Mouse (Mus musculus) central nervous system, embryonic 18 days (tissue): Measurements from ENCODE around the gene Olfr764-ps1. TPM values are rescaled to one million over a fixed set of nuclear protein-coding genes. Genes with fewer than 3 reads are reported as not detected.

Experiments used
- polyA plus RNA-seq: library from polyadenylated mRNA; depleted of rRNA; stranded (reverse); fragments of >200 nt; gene quantifications from 2 replicates; pipeline ENCODE4 v1.2.3, GENCODE M21; 2012; rRNA removed

Gene Olfr764-ps1
- polyA plus RNA-seq, result not detected in 2 replicates

DNA sequence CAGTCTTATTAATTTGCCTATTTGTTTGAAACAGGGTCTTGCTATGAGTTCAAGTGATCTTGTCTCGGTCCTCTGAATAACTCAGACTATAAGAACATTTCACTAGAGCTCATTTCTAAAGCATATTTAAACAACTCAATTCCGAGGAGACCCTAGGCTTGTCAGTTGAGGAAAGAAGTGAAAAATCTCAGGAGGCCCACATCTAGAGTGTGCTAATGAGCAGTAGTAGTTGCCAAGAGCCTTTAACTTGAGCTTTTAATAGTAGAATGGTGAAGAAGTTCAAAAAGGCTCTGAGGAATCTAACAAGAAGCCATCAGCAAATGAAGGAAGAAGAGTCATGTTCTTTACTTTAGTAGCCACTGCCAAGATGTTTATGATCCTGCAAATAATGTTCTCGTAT, at the start of gene Olfr764-ps1:
Gene Olfr764-ps1, minus strand, starts transcription at position 101 of the 400 bp plus-strand sequence.

DNA sequence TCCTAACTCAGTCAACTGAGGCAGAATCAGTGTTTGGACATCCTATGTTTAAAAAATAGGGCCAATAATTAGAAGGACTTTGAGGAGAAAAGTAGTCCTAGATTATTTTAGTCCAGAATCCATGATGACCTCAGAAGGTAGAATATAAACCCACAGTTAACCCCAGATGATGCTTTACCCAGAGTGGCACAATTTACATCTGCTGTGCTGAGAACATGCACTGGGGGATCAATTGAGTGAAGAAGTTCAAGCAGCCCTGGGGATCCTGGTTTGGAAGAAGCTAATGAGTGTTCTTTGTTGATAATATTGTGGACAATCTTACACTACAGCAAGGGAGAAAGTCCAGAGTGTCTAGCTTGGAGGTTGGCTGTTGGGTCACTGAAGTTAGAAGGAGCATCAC, 43.1 kb upstream of the Olfr764-ps1 start, which contains the start of gene Olfr767:
Gene Olfr767, minus strand, starts transcription at position 101 of the 400 bp plus-strand sequence.

DNA sequence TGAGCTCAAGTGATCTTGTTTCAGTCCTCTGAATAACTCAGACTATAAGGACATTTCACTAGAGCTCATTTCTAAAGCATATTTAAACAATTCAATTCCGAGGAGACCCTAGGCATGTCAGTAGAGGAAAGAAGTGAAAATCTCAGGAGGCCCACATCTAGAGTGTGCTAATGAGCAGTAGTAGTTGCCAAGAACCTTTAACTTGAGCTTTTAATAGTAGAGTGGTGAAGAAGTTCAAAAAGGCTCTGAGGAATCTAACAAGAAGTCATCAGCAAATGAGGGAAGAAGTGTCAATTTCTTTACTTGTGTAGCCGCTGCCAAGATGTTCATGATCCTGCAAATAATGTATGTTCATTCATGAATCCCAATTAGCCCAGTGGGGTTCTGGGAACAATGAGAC, 29.2 kb upstream of the Olfr764-ps1 start, which contains the start of gene Olfr766-ps1:
Gene Olfr766-ps1, minus strand, starts transcription at position 101 of the 400 bp plus-strand sequence.

DNA sequence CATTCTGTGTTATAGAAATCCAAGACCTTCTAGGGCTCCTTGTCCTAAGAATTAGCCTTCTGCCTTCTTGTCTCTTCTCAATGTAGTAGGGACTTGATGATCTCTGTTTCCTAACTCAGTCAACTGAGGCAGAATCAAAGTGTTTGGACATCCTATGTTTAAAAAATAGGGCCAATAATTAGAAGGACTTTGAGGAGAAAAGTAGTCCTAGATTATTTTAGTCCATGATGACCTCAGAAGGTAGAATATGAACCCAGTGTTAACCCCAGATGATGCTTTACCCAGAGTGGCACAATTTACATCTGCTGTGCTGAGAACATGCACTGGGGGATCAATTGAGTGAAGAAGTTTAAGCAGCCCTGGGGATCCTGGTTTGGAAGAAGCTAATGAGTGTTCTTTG, 10.2 kb upstream of the Olfr764-ps1 start, which contains the start of gene Olfr765:
Gene Olfr765, minus strand, starts transcription at position 101 of the 400 bp plus-strand sequence.

DNA sequence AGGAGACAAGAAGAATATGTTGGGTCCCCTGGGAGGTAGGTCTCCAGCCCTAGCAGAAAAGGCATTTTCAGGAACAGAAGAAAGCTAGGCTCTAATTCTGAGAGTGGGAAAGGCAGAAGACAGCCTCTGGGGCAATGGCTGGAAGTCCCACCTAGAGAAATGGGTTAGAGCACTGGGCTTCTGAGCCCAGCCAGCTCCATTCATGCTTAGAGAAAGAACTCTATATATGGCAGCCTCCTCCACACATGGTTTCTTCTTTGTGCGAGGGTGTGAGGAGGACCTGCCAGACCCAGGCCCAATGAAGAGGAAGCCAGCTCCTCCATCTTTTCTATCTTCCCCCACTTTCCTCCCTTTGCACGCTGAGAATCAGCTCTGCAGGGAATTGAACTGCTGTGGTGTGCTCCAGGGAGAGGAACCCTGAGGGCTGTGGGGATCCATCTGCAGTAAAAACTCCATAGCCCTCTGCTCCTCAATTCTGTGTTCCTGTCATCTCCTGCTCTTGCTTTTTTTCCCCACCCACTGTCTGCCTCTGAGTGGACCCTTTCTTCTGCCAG, 29.3 kb downstream of the Olfr764-ps1 start, which contains the start of gene Olfr763:
Gene Olfr763, plus strand, starts transcription at position 504 of the 554 bp plus-strand sequence.

DNA sequence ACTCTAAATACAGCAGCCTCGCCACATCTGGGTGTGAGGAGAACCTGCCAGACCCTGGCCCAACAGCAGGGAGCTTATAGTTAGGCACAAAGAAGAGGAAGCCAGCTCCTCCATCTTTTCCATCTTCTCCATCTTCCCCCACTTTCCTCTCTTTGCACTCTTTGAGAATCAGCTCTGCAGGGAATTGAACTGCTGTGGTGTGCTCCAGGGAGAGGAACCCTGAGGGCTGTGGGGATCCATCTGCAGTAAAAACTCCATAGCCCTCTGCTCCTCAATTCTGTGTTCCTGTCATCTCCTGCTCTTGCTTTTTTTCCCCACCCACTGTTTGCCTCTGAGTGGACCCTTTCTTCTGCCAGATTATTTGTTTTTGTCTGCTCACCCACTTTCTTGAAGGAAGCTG, 50.6 kb downstream of the Olfr764-ps1 start, which contains the start of gene Olfr9:
Gene Olfr9, plus strand, starts transcription at position 301 of the 400 bp plus-strand sequence.

Other genes starting within 250 kb of the Olfr764-ps1 start
- gene Mmp19, start 249.0 kb downstream of the Olfr764-ps1 start, polyA plus RNA-seq, result 0.57 and 2.0 TPM in 2 replicates
- 21.0 and 21.6 TPM in 2 replicates for gene Dnajc14, start 235.8 kb downstream of the Olfr764-ps1 start, polyA plus RNA-seq
- gene Tmem198b, start 235.5 kb downstream of the Olfr764-ps1 start, polyA plus RNA-seq, result 19.9 TPM in 2 replicates
- gene Sarnp, start 222.6 kb downstream of the Olfr764-ps1 start, polyA plus RNA-seq, result 93.1 and 94.4 TPM in 2 replicates
- 15.6 and 17.2 TPM in 2 replicates for gene Ormdl2, start 218.3 kb downstream of the Olfr764-ps1 start, polyA plus RNA-seq
- gene Gdf11, start 148.2 kb downstream of the Olfr764-ps1 start, polyA plus RNA-seq, result 8.7 and 8.9 TPM in 2 replicates
- gene Cd63, start 138.9 kb downstream of the Olfr764-ps1 start, polyA plus RNA-seq, result 65.0 and 99.6 TPM in 2 replicates
- 11.4 and 19.1 TPM in 2 replicates for gene Rdh5, start 117.0 kb downstream of the Olfr764-ps1 start, polyA plus RNA-seq
- gene Bloc1s1, start 115.9 kb downstream of the Olfr764-ps1 start, polyA plus RNA-seq, result 280 and 314 TPM in 2 replicates
- gene Itga7, start 106.1 kb downstream of the Olfr764-ps1 start, polyA plus RNA-seq, result 11.6 and 16.9 TPM in 2 replicates
- gene Mettl7b, start 78.9 kb downstream of the Olfr764-ps1 start, polyA plus RNA-seq, result not detected in 2 replicates
- gene Olfr9, start 50.5 kb downstream of the Olfr764-ps1 start, polyA plus RNA-seq, result not detected in 2 replicates
- gene Olfr763, start 29.1 kb downstream of the Olfr764-ps1 start, polyA plus RNA-seq, result not detected in 2 replicates
- not detected in 2 replicates for gene Olfr765, start 10.1 kb upstream of the Olfr764-ps1 start, polyA plus RNA-seq
- gene Olfr766-ps1, start 29.1 kb upstream of the Olfr764-ps1 start, polyA plus RNA-seq, result not detected in 2 replicates
- gene Olfr767, start 43.0 kb upstream of the Olfr764-ps1 start, polyA plus RNA-seq, result not detected in 2 replicates
- not detected in 2 replicates for gene Olfr768, start 59.5 kb upstream of the Olfr764-ps1 start, polyA plus RNA-seq
- gene Olfr769, start 78.0 kb upstream of the Olfr764-ps1 start, polyA plus RNA-seq, result not detected in 2 replicates
- gene Olfr770, start 99.1 kb upstream of the Olfr764-ps1 start, polyA plus RNA-seq, result not detected in 2 replicates
- gene Olfr771, start 124.9 kb upstream of the Olfr764-ps1 start, polyA plus RNA-seq, result not detected in 2 replicates
- gene Olfr772, start 138.0 kb upstream of the Olfr764-ps1 start, polyA plus RNA-seq, result not detected in 2 replicates
- gene Olfr773, start 147.5 kb upstream of the Olfr764-ps1 start, polyA plus RNA-seq, result not detected in 2 replicates
- not detected in 2 replicates for gene Olfr774, start 196.3 kb upstream of the Olfr764-ps1 start, polyA plus RNA-seq
- not detected in 2 replicates for gene Olfr775, start 208.5 kb upstream of the Olfr764-ps1 start, polyA plus RNA-seq
- not detected in 2 replicates for gene Olfr776, start 219.2 kb upstream of the Olfr764-ps1 start, polyA plus RNA-seq
- gene Olfr777, start 231.6 kb upstream of the Olfr764-ps1 start, polyA plus RNA-seq, result not detected in 2 replicates